Mouse (Mus musculus) B cell, adult 67 days (primary cell): ENCODE results near the gene Gal. TPM values are rescaled to one million over a fixed set of nuclear protein-coding genes. Genes with fewer than 3 reads are reported as not detected.

Source experiments
- total RNA-seq, 2 experiments: library from RNA; stranded (reverse); gene quantifications; 4 replicates each; pipeline ENCODE4 v1.2.4; 2023

Gal gene
- total RNA-seq, result not detected

GRCm38 (mm10) chr19:3414268-3414733 is at the start of gene Gal:
Gene Gal (minus strand): TSS chr19:3414544.

GRCm38 (mm10) chr19:3388629-3389057 is 25.7 kb downstream of the Gal start, which contains the start of gene Tesmin:
Gene Tesmin (plus strand): TSS chr19:3388857.

Other genes with a start within 250 kb of the Gal start
- gene Mrpl21, start 131.6 kb downstream of the Gal start, total RNA-seq, result 10 to 100 TPM; 39.1 to 46.1 TPM
- gene Ighmbp2, start 131.5 kb downstream of the Gal start, total RNA-seq, result 10 to 100 TPM; 13.7 to 16.3 TPM
- gene Cpt1a, start 92.2 kb downstream of the Gal start, total RNA-seq, result 10 to 100 TPM; 49.2 to 58.8 TPM
- 1 to 10 TPM; 1.3 TPM for gene Tesmin, start 25.7 kb downstream of the Gal start, total RNA-seq
- gene Ppp6r3, start 161.2 kb upstream of the Gal start, total RNA-seq, result 100 to 1,000 TPM; 143 to 157 TPM